Mouse (Mus musculus) small intestine, adult 2 months (tissue): ENCODE data around the gene Sdccag8.

Experiments
- CTCF ChIP-seq: fragments of 200-500 bp; IDR thresholded peaks from 2 replicates; pipeline ENCODE4 v1.5.1; 2012; ENCODE audit warnings: low read depth, mild to moderate bottlenecking, control low read depth, inconsistent platforms, low read length, moderate library complexity, mixed read lengths; ENCODE audit not compliant: insufficient replicate concordance, insufficient read length; ENCODE audit errors: extremely low read depth
- POLR2A ChIP-seq: fragments of 200-500 bp; IDR thresholded peaks from 2 replicates; pipeline ENCODE4 v1.6.1; 2012; ENCODE audit warnings: low read depth, mild to moderate bottlenecking, control low read depth, inconsistent platforms, low read length, moderate library complexity

GRCm38 (mm10) chr1:176832071-176832470 lies 17.6 kb downstream of the Sdccag8 start:
- no peak for TF ChIP-seq CTCF
- no peak for TF ChIP-seq POLR2A
